Mouse (Mus musculus) intestine, postnatal 0 days (tissue): Measurements from ENCODE around the gene Gsto1. TPM values are rescaled to one million over a fixed set of nuclear protein-coding genes. Genes with fewer than 3 reads are reported as not detected.

Experiments
- ATAC-seq: fragments of 200-750 bp; cut with Nextera tagmentation; 2 replicates; pipeline ENCODE4 v1.8.0; 2017; ENCODE audit warnings: mild to moderate bottlenecking, moderate TSS enrichment, moderate library complexity
- H3K27ac ChIP-seq: fragments of 300-500 bp; sonication (generic); 2 replicates; pipeline ENCODE4 v1.5.1; 2014; ENCODE audit warnings: mild to moderate bottlenecking, low read depth, low read length, moderate library complexity
- H3K27me3 ChIP-seq: fragments of 300-500 bp; sonication (generic); replicated peaks from 2 replicates; pipeline ENCODE4 v1.6.1; 2014; ENCODE audit warnings: low read length, mixed read lengths; ENCODE audit not compliant: control insufficient read depth, insufficient read depth
- H3K36me3 ChIP-seq: fragments of 300-500 bp; sonication (generic); 2 replicates; pipeline ENCODE4 v1.6.1; 2014; ENCODE audit warnings: mild to moderate bottlenecking, moderate library complexity; ENCODE audit not compliant: control insufficient read depth, insufficient read depth
- H3K4me1 ChIP-seq: fragments of 300-500 bp; sonication (generic); replicated peaks from 2 replicates; pipeline ENCODE4 v1.6.1; 2014; ENCODE audit warnings: antibody characterized with exemption, low read length, mixed read lengths; ENCODE audit not compliant: control insufficient read depth, insufficient read depth
- H3K4me2 ChIP-seq: fragments of 300-500 bp; sonication (generic); replicated peaks from 2 replicates; pipeline ENCODE4 v1.6.1; 2014; ENCODE audit warnings: low read depth, mild to moderate bottlenecking, moderate library complexity
- H3K4me3 ChIP-seq: fragments of 300-500 bp; sonication (generic); 2 replicates; pipeline ENCODE4 v1.5.1; 2014; ENCODE audit warnings: low read depth, low read length
- H3K9ac ChIP-seq: fragments of 300-500 bp; sonication (generic); 2 replicates; pipeline ENCODE4 v1.6.1; 2014; ENCODE audit warnings: mild to moderate bottlenecking, low read depth, low read length
- H3K9me3 ChIP-seq: fragments of 300-500 bp; sonication (generic); 2 replicates; pipeline ENCODE4 v1.6.1; 2016; ENCODE audit warnings: mixed run types; ENCODE audit not compliant: control insufficient read depth
- CTCF ChIP-seq: sonication (generic); IDR thresholded peaks from 2 replicates; pipeline ENCODE4 v1.5.1; 2016; ENCODE audit warnings: low read depth, mild to moderate bottlenecking, control low read depth, antibody characterized with exemption, moderate library complexity
- WGBS: fragments of 180-500 bp; shearing (Covaris S2); extraction: QIAGEN DNeasy Blood & Tissue Kit; methylation state at CpG from one replicate; pipeline ENCODE4 v1.1.7; 2014; 5-methylcytosine and 5-hydroxymethylcytosine counted together
- polyA plus RNA-seq: library from polyadenylated mRNA; unstranded; fragments of >200 nt; fragmentation: Nextera tagmentation; extraction: Ambion mirVana; gene quantifications from 2 replicates; pipeline ENCODE4 v1.2.1, GENCODE M21; 2015

Gene Gsto1
- polyA plus RNA-seq, 1 experiment from 2014 or later: 742 TPM

- Histone ChIP-seq H3K4me3 (no peak overlapping the region), H3K4me1 (no peaks in the 10 kb centered on the region), H3K4me2 (no peak overlapping the region), H3K9me3 (no peaks in the 10 kb centered on the region), H3K27ac (no peak overlapping the region), H3K36me3 (peaks cover 7% of the 10 kb centered on the region; the same call in 1 of the 2 replicates), H3K27me3 (no peaks in the 10 kb centered on the region), H3K9ac (no peak overlapping the region)
- TF ChIP-seq CTCF: no peak
- ATAC-seq: no peak
- 67% methylated on average over 13 of the region's 13 CpGs for WGBS
Measured at GRCm38 (mm10) chr19:47902316-47903201, 47.8 kb downstream of the Gsto1 start.

GRCm38 (mm10) chr19:47903679-47904078 is 48.9 kb downstream of the Gsto1 start:
- TF ChIP-seq CTCF: no peak
- Histone ChIP-seq H3K4me3 (no peak overlapping the region), H3K36me3 (no peaks in the 10 kb centered on the region), H3K9ac (no peak overlapping the region), H3K4me1 (no peaks in the 10 kb centered on the region), H3K27me3 (no peaks in the 10 kb centered on the region), H3K27ac (no peak overlapping the region), H3K9me3 (no peaks in the 10 kb centered on the region), H3K4me2 (no peak overlapping the region)
- 69% methylated on average over 4 of the region's 4 CpGs for WGBS
- ATAC-seq: no peak

- Histone ChIP-seq H3K27me3 (no peaks in the 10 kb centered on the region), H3K4me3 (no peak overlapping the region), H3K27ac (no peak overlapping the region), H3K9me3 (no peaks in the 10 kb centered on the region), H3K9ac (no peak overlapping the region), H3K36me3 (no peaks in the 10 kb centered on the region), H3K4me2 (no peak overlapping the region), H3K4me1 (no peaks in the 10 kb centered on the region)
- 84% methylated on average over 4 of the region's 4 CpGs for WGBS
- no peak for ATAC-seq
- TF ChIP-seq CTCF: no peak
Measured at GRCm38 (mm10) chr19:47905081-47905480, 50.3 kb downstream of the Gsto1 start.

GRCm38 (mm10) chr19:47905603-47906002 is 50.8 kb downstream of the Gsto1 start:
- no peak for ATAC-seq
- 84% methylated on average over 5 of the region's 5 CpGs for WGBS
- no peaks in the 10 kb centered on the region for H3K4me1 ChIP-seq
- H3K27me3 ChIP-seq: no peaks in the 10 kb centered on the region
- no peak overlapping the region for H3K27ac ChIP-seq
- H3K36me3 ChIP-seq: no peaks in the 10 kb centered on the region
- no peak overlapping the region for H3K4me3 ChIP-seq
- no peak for TF ChIP-seq CTCF
- no peak overlapping the region for H3K4me2 ChIP-seq
- H3K9me3 ChIP-seq: no peaks in the 10 kb centered on the region
- no peak overlapping the region for H3K9ac ChIP-seq

GRCm38 (mm10) chr19:47907596-47907995 is 52.8 kb downstream of the Gsto1 start:
- no peaks in the 10 kb centered on the region for H3K9me3 ChIP-seq
- 76% methylated on average over 9 of the region's 9 CpGs for WGBS
- H3K27me3 ChIP-seq: no peaks in the 10 kb centered on the region
- no peak overlapping the region for H3K4me3 ChIP-seq
- H3K36me3 ChIP-seq: no peaks in the 10 kb centered on the region
- no peak for ATAC-seq
- no peak overlapping the region for H3K9ac ChIP-seq
- TF ChIP-seq CTCF: no peak
- no peak overlapping the region for H3K27ac ChIP-seq
- no peaks in the 10 kb centered on the region for H3K4me1 ChIP-seq
- H3K4me2 ChIP-seq: no peak overlapping the region

- H3K27me3 ChIP-seq: no peaks in the 10 kb centered on the region
- no peak for ATAC-seq
- no peaks in the 10 kb centered on the region for H3K36me3 ChIP-seq
- WGBS: 36% methylated on average over 6 of the region's 6 CpGs
- H3K9me3 ChIP-seq: no peaks in the 10 kb centered on the region
- H3K27ac ChIP-seq: no peak overlapping the region
- no peak overlapping the region for H3K9ac ChIP-seq
- H3K4me3 ChIP-seq: no peak overlapping the region
- no peak for TF ChIP-seq CTCF
- no peaks in the 10 kb centered on the region for H3K4me1 ChIP-seq
- H3K4me2 ChIP-seq: no peak overlapping the region
Measured at GRCm38 (mm10) chr19:47908961-47909371, 54.2 kb downstream of the Gsto1 start.
